Comparison of ENCODE assay signal across 11 mouse cellular contexts in genomic region chr5:119427511-119428019, GRCm38 (mm10).
DNase-seq lines count a peak whose midpoint lies in the region; ATAC-seq lines count a peak whose summit lies in the region.
"Had no signal": no experiment of that assay in that cellular context is flagged by ENCODE, and none has a peak within 500 bp of the region (broad histone marks: within the 10 kb centered on the region; RNA-seq: fewer than 3 reads in every experiment).

No protein-coding gene starts in this region.

- H3K4me2 ChIP-seq in stomach, embryonic 14.5 days (replicated peaks; ENCODE audit: low read depth, low read length) = no peak overlapping the region
- H3K4me2 ChIP-seq: heart, embryonic 13.5 days had no signal

- no peak overlapping the region; the same call in 1 of the 2 replicates for H3K27ac ChIP-seq in stomach, embryonic 14.5 days (ENCODE audit: low read length)
- H3K27ac ChIP-seq: heart, embryonic 13.5 days had no signal

- H3K9me3 ChIP-seq in stomach, embryonic 14.5 days (ENCODE audit: control insufficient read depth, low read depth, low read length) = no peaks in the 10 kb centered on the region

- 45% methylated on average over 12 of the region's 12 CpGs for WGBS in stomach, embryonic 14.5 days

- peak; percentile 3 for DNase-seq in kidney, adult 11 months
- DNase-seq in kidney, postnatal 36 days = no peak
- peak; percentile 48 for DNase-seq in forelimb bud, embryonic 11.5 days (ENCODE audit: low read depth, low spot score)
- DNase-seq in heart, postnatal 4 days = peak; percentile 50
- no peak for DNase-seq in right cerebral cortex, postnatal 4 days
- DNase-seq in Muller cell, postnatal 12 days (ENCODE audit: inconsistent ontology term) = no peak

- H3K36me3 ChIP-seq in stomach, embryonic 14.5 days (ENCODE audit: control insufficient read depth, insufficient read depth, low read length) = no peaks in the 10 kb centered on the region
- H3K36me3 ChIP-seq: heart, embryonic 13.5 days had no signal

- H3K4me1 ChIP-seq in stomach, embryonic 14.5 days (ENCODE audit: control insufficient read depth, insufficient read depth, low read length) = no peaks in the 10 kb centered on the region
- H3K4me1 ChIP-seq: heart, embryonic 13.5 days had no signal

- H3K4me3 ChIP-seq in stomach, embryonic 14.5 days (ENCODE audit: low read depth, low read length) = no peak overlapping the region
- H3K4me3 ChIP-seq: heart, embryonic 13.5 days had no signal

- H3K9ac ChIP-seq in stomach, embryonic 14.5 days (replicated peaks; ENCODE audit: low read depth, low read length) = no peak overlapping the region
- H3K9ac ChIP-seq: heart, embryonic 13.5 days had no signal

- H3K27me3 ChIP-seq in stomach, embryonic 14.5 days (ENCODE audit: control insufficient read depth, insufficient read depth, low read length) = no peaks in the 10 kb centered on the region
- H3K27me3 ChIP-seq: CH12.LX had no signal

- peak; percentile 56; the same call in 1 of the 2 replicates for ATAC-seq in stomach, embryonic 14.5 days (ENCODE audit: insufficient number of reproducible peaks, insufficient read depth, low FRiP score, low read depth)
- no peak for ATAC-seq in CD4-positive, CD25-positive, alpha-beta regulatory T cell, adult 4 months
- ATAC-seq: midbrain, embryonic 16.5 days had no signal

Comparison
In these comparisons a context has a peak if more than half of its experiments do, and no peak if none do; other contexts are left out.
1. DNase-seq: peak in kidney, adult 11 months (single experiment), forelimb bud, embryonic 11.5 days (single experiment) and heart, postnatal 4 days (single experiment); none in kidney, postnatal 36 days (0 of 2), right cerebral cortex, postnatal 4 days (single experiment) and Muller cell, postnatal 12 days (single experiment).